Mouse (Mus musculus): Measurements from ENCODE around the gene Mettl24.

The Mettl24 gene

DNA sequence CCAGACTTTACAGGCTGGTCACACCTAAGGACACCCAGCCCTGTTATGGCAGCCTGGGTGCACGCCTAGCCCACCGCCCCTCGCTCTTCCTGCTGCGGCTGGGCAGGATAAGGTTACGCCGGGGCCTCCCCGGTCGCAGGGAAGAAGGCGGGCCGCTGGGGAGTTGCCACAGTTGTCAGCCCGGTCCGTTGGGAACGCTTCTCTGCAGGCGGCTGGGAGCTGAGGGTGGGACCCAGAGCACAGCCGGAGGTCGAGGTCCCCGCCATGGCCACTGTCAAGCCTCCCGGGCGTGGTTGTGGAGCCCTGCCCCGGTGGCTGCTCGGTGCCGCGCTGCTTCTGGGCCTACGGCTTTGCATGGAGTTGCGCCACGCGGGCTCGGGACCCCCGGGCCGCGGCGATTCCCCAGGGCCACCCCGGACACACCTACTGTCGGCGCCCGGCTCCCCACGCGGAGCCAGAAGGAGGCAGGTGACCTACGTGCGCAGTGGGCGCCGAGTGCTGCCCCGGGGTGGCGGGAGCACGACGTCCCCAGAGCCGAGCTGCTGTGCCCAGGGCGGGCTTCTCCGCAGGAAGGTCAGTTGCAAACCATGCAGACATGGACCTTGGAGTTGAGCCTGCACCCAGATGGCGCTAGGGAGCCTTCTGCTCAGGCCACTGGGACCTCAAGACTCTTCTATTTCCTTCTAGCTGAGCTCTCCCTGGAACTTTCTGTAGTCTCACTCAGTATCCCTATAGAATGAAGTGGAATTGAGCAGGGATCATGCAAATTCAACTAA, at the start of gene Mettl24:
Mettl24 (plus strand) TSS at position 191 of the 776 bp plus-strand sequence.
- DNase-seq (ENCODE audit: low read depth, low spot score), result peak; percentile 58

DNA sequence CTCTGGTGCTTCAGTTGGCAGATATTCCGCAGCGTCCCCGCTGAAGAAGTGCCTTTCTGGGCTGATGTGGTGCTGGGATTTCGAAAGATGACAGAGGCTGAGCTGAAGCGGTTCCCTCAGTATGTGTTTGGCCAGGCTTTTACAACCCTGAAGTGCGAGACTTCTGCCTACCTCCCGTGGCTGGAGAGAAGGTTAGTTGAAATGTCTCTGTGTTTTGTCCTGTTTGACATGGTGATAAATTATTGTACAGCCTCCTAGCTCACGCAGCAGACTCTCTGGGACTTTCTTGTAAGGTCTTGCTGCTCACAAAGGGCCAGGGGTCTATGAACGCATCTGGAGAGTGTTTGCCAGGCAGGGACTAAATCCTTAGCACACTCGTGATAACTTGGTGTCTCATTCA, 45.8 kb upstream of the Mettl24 start:
- DNase-seq (ENCODE audit: low read depth, low spot score), result no peak

DNA sequence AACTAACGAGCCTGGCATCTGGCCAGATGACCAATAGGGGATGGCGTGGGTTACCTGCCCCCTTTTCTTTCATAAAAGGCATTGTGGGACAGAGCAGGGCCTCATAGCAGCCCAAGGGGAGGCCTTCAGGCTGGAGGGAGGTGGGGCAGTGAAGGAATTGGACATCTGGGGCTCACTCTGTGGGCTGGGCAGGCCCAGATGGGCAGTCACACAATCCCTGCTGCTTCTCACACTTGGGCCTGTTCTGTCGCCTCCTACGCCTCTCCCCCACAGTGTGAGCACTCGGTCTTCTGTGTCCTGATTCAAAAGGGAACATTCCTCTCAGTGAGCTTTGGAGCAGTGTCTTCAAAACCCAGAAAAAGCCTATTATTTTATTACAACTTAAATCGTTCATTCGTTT, 44.8 kb upstream of the Mettl24 start:
- no peak for DNase-seq (ENCODE audit: low read depth, low spot score)

DNA sequence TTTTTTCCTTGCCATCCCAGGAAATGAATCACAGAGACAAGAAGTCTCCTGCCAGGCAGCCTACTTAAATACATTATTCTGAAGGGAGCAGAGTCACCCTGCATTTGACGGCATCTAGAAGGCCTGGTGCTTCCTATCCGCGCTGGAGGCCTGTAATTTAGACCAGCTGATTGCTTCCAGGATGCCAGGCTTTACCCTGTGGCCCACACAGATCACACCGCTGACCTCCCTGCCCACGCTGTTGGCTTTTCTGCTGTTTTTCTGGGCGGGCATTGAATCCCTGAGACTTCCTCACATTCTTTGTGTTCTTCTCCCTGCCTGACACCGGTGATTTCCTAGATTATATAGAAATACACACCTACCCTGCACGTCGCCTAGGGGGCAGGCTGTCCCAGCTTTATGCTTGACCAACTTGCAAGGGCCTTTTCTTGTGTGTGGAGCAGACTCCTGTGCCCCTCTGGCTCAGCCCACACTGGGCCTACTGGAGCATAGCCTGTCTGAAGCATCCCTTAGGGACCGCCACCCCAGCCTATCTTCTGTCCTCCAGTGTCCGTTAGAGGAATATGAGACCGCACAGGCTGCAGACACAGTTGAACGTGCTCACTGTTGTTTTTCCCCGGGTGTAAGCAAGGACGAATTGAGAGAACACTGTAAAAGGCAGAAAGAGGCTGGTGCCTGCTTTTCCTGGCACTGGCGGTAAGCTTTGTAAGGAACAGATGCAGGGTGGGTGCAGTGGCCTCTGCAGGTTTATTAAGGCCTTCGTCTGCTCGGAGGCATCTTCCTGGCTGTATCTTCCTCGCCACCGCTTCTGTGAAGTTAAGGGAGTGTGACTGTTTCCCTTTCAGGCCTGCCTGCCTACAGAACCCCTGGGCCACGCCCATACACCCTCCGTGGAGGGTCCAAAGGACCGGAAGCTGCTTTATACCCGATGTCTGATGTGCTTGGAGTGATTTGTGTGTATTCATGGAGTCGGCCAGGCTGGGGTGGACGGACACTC, 44.0 kb upstream of the Mettl24 start:
- no peak for DNase-seq (ENCODE audit: low read depth, low spot score)

DNA sequence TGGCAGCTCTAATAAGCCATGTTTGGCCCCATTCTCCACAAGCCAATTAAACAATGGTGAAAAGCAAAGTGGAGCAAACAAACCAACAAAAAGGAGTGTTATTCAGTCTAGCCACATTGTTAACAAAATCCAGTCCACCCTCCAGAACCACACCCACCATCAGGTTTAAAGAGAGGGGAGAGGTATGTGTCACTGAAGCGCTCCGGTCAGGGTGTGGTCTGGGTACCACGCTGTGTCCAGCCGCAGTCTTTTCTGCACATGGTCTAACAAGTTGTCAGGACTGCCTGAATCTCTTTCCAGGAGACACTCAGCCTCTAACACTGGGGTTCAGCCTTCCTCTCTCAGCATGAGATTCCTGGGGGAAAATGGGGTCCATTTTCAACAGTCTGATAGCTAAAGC, 42.7 kb upstream of the Mettl24 start:
- no peak for DNase-seq (ENCODE audit: low read depth, low spot score)

DNA sequence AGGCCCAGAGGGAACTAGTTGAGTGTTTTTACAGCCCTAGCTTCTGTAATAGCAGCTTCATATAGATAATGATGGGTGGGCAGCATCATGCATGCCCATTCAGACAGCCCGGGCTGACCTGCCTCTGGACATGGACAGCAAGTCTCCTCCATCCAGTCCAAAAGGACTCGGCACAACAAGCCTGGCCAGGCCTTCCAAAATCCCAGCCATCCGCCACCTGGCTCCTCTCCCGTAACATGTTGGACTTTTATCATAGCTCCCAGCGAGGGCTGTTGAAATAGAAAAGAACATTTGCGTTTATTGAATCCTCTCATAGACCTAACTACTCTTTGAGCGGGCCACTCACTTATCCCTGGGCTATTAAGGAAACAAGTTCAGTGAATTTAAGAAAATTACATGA, 41.2 kb upstream of the Mettl24 start:
- DNase-seq (ENCODE audit: low read depth, low spot score), result no peak

DNA sequence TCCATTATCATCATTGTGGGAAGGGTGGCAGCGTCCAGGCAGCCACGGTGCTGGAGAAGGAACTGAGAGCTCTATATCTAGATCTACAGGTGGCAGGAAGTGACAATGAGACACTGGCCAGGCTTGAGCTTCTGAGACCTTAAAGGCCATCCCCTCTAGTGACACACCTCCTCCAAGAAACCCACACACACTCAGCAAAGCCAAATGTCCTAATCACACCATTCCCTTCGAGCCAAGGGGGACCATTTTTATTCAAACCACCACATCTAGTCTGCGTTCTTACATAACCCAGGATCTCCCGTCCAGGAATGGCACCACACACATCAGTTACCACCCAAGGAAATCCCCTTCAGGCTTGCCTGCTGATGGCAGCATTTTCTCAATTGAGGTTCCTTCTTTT, 40.0 kb upstream of the Mettl24 start:
- no peak for DNase-seq (ENCODE audit: low read depth, low spot score)

DNA sequence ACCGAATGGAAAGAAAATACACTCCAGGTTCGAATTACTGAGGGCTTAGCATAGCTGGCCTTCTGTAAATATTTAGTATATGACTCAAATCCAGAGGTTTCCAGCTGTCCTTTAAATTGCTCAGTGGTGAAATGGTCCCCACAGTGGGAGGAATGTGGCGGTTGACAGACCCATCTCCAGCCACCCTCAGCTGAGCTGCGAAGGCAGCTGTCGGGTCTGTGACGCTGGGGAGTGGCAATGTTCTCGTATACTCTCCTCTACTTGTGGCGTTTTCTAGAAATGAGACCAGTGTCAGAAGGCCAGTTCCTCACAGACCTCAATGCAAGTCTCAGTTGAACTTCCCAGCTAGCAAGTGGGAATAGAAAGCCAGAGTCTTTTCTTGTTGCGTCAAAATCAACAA, 38.6 kb upstream of the Mettl24 start:
- no peak for DNase-seq (ENCODE audit: low read depth, low spot score)

DNA sequence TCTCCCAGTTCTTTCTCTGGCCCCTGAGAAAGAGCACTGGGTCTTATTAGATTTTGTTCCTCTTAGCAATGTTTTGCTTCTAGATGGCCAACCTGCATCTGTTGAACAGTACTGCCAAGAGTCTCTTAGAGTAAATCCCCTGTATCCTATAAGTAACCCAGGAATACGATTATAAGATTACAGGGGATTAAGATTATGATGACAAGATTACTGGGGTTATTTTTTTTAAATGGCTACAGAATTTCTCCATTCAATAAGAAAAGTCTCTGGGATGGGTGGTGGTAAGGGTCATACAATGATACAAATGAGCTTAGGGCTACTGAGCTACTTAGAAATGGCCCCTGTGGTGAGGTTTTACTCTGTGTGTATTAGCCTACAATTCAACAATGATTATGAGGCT, 37.7 kb upstream of the Mettl24 start:
- no peak for DNase-seq (ENCODE audit: low read depth, low spot score)

DNA sequence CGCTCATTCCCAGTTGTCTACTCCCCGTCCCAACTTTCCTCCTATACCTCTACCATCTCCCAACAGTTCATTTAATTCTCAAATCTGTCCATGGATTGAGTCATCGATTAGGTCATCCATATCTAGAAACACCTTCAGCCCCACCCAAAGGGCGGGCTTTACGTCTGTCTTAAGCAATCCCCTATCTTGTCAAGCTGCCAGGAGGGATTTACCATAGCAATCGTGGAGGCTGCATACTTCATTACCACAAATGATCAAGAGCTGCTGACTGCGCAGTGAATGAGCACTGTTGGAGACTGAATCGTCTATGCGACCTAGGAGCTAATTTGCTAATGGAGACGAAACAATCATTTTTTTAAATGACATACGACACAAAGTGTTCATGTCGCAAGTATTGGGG, 34.3 kb upstream of the Mettl24 start:
- DNase-seq (ENCODE audit: low read depth, low spot score), result no peak

DNA sequence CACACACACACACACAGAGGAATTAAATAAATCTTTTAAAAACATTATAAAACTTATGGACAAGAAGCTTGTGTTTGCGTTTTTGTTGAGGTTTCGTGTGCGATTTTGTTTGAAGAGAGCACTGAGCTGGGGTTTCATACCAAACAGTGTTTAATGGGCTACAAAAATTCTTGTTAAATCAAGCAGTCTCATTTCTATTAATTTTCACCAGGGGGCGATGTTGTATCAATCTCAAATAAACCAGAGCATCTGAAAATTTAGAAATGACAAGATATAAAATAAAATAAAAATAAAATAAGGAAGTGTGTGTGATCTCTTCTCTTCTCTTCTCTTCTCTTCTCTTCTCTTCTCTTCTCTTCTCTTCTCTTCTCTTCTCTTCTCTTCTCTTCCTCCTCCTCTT, 33.4 kb upstream of the Mettl24 start:
- no peak for DNase-seq (ENCODE audit: low read depth, low spot score)

DNA sequence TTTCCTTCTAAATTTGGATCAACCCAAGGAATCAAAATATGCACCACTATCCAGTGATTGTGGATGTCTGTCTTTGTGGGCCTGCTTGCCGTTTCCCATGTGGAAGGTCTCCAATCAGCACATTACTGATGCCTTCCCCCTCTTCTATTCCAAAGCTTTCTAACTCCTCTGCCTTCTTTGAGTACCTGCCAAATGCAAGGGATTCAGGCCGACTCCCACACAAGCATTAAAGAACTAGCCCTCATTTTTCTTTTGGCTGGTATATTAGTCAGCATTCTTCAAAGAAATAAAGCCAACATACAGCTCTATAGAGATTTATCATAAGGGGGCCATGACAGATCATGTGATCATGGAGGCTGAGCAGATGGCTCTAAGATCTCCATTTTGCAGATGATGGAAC, 31.4 kb upstream of the Mettl24 start:
- DNase-seq (ENCODE audit: low read depth, low spot score), result no peak

DNA sequence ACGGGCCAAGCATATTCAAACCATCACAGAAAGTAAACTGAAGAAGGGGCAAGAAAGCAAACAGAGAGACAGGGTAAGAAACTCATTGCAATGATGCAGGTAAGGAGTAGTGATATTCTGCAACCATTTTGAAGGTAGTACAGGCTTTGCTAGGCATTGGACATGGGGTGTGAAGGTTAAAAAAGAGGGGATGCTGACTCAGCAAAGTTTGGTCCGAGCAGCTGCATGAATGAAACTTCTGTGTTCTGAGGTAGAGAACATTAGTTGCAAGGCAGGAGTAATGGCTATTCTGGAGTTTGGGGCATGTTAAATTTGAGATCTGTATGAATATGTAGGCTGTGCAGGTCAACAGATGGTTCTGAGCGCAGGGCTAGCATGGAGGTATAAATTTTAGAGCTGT, 17.8 kb upstream of the Mettl24 start:
- no peak for DNase-seq (ENCODE audit: low read depth, low spot score)

DNA sequence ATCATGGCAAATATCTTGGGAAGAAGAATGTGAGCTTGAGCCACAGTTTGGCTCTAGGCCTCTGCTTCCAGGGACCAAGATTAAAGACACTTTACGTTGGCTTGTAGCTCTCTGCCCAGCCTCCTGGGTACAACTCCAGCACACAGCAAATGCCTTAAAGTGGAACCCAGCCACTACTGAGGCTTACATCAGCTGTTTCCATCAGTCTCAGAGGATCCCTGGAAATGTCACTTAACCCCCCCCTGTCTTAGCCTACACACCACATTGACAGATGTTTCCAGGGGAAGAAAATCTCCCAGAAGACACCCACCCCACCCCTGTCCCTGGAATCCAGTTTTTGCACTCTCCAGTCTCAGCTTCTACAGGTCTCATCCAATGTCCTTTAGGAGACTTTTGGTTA, 16.1 kb upstream of the Mettl24 start:
- no peak for DNase-seq (ENCODE audit: low read depth, low spot score)

DNA sequence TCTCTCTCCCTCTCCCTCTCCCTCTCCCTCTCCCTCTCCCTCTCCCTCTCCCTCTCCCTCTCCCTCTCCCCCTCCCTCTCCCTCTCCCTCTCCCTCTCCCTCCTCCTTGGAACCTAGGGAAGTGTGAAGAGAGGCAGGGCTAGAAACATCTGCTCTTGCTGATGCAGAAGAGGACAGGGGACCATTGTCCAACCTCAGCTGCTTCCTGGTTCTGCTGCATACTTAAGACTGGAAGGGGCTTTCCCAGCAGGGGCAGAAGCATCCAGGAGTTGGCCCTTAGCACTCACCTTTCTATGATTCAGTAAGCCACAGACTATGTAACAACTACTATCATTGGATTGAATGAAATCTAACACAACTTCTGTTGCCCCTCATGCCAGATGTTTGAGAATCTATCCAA, 14.4 kb upstream of the Mettl24 start:
- no peak for DNase-seq (ENCODE audit: low read depth, low spot score)

DNA sequence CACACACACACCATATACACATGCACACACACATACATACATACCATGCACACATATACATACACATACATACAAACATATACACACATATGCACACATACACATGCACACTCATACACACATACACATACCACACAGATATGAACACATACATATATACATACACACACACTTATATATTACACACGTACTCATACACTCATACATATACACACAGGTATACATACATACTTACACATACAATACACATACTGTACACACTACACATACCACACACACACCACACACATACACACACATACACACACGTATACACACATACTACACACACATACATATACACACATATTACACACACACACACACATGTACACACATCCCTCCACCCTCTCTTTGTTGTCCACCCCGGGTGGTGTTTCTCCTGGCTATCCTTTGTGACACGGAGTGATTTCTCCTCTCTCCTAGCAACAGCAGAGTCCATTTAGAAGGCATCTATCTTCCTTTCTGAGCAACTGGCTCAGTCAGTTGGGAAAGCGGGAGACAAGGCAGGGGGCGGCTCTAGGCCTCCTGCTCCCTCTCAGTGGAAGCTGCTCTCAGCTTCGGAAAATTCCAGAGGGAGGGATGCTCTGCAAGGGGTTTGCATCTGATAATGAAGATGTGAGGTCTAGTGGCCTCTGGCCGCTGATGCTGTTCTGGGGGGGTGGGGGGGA, 10.3 kb upstream of the Mettl24 start:
- no peak for DNase-seq (ENCODE audit: low read depth, low spot score)

DNA sequence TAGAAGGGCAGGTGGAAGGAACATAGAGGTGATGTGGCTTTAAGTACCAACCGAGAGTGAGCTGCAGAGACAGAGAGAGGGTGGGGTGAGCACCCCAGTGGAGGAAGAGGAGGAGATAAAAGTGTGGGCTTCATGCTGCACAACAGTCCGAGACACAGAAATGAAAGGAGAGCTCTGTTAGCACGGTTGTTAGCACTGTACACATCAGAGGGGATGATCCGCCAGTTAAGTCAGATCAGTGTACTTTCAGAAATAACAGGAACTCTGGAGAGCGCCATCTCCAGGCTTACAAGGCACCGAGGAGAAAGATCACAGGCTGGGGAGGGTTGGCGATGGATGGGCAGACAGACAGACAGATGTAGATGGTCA, 9.8 kb upstream of the Mettl24 start:
- DNase-seq (ENCODE audit: low read depth, low spot score), result no peak

DNA sequence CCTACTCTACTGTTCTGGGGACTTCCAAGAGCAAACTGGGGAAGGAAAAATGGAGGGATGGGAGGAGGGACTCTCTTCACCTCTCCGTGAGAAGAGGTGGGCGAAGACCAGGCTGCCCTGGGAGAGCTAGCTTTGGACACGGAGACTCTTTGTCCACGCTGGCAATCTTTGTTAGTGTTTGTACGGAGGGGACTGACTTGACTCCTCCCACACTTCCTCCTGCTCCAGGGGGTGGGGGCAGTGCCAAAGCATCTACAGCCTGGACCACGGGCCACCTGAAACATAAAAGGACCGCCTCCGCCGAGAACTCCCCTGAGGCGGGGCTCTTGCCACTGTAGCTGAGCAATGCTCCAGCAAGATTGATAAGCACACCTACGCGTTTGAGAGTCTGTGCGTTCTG, 8.9 kb upstream of the Mettl24 start:
- DNase-seq (ENCODE audit: low read depth, low spot score), result no peak

DNA sequence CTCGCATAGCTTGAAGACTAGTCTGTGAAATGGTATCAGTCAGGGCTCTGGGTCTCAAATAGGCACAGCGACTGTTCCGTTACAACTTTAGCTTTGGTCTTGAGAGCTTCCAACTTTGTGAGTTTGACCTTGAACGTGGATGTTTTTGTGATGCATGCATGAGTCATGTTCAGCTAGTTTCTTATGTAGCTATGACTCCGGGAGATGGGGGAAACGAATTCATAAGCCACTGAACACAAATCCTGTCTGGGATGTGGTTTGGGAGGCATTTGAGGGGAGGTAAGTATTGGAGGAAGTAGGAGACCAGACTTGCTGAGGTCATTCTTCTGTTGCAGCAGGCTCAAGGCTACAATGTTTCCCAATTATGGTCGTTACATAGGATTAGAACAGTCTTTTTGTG, 7.2 kb upstream of the Mettl24 start:
- no peak for DNase-seq (ENCODE audit: low read depth, low spot score)

DNA sequence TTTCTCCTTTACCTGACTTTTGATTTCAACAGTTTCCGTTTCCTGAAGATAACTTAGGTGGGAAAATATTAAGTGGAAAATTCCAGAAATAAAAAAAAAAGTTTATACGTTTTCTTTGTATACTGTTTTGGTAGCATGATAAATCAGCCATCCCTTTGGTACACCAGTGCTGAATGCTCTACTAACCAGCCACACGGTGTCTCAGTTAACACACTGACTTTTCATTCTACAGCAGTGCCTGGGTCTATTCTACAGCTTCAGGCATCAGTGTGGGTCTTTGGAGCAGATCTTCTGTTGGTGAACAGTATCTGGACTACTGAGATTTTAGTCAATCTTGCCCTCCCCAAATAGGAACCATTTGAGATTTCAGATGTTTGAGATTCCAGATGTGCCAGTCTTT, 4.6 kb upstream of the Mettl24 start:
- DNase-seq (ENCODE audit: low read depth, low spot score), result no peak

DNA sequence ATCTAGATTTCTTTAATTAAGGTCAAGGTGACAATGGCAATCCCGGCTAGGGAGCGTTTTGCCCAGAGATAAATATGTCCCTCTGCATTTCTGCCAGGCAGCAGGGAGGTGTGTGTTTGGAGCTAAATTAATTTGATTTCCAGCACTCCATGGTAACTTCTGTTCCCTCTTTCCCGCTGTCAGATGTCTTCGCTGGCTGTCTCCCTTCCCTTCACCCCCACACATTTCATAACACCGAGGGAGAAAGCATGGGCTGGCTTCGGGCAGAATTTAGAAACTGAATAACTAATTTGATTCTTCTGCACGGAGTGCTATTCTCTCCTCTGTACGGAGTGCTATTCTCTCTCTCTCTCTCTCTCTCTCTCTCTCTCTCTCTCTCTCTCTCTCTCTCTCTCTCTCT, 612 bp upstream of the Mettl24 start:
- DNase-seq (ENCODE audit: low read depth, low spot score), result no peak

DNA sequence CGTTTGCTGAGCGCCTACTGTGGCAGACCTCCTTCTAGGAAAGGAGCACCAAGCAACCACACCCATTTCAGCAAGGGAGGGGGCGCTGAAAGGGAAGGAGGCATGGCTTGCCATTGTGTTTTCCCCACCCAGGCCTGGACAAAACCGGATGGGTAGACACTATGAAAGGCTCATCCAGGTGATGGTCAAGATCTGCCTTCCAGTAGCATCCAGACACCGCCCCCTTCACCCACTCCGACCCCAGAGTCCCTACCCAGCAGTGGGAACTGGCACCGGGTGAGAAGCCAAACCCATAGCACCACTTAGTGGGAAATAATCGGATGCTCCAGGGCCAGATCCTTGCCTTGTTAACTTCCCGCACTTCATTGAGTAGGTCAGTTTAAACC, 779 bp downstream of the Mettl24 start:
- no peak for DNase-seq (ENCODE audit: low read depth, low spot score)

Measured in embryo, embryonic 11.5 days (tissue).